Mouse (Mus musculus) CH12.LX (cell line): ENCODE data around the gene Olfr1110. TPM values are rescaled to one million over a fixed set of nuclear protein-coding genes. Genes with fewer than 3 reads are reported as not detected.
"Not testable (repeated sequence)": the region's sequence is repeated elsewhere in the genome, so short reads cannot be mapped to it uniquely, and the experiment has no call there.

ENCODE experiments used
- DNase-seq: peaks from one replicate; pipeline ENCODE4 v3.0.0-alpha.2; 2013; ENCODE audit errors: extremely low read depth
- H3K27ac ChIP-seq: 2 replicates; pipeline ENCODE4 v1.5.1; 2012; ENCODE audit warnings: low read depth, mild to moderate bottlenecking, control low read depth, moderate library complexity; ENCODE audit not compliant: insufficient read depth
- H3K27me3 ChIP-seq: replicated peaks from 2 replicates; pipeline ENCODE3; 2012; ENCODE audit warnings: inconsistent platforms
- H3K36me3 ChIP-seq, 2 experiments: replicated peaks in 1 of 2; 2 replicates each; pipeline versions ENCODE3 to v1.6.1; 2012; ENCODE audit warnings: inconsistent platforms in 1 of 2, low read length in 1 of 2, mild to moderate bottlenecking in 1 of 2, mixed read lengths in 1 of 2, moderate library complexity in 1 of 2; ENCODE audit not compliant: control insufficient read depth in 1 of 2, insufficient read depth in 1 of 2
- H3K4me1 ChIP-seq, 2 experiments: 2 replicates each; pipeline ENCODE4 v1.6.1; 2012; ENCODE audit warnings: inconsistent platforms in 1 of 2, moderate library complexity in 1 of 2; ENCODE audit not compliant: insufficient read depth in 2 of 2, control insufficient read depth in 1 of 2
- H3K4me2 ChIP-seq: 2 replicates; pipeline ENCODE4 v1.6.1; 2012; ENCODE audit warnings: low read depth, mild to moderate bottlenecking, control low read depth; ENCODE audit not compliant: poor library complexity, insufficient read depth, severe bottlenecking
- H3K4me3 ChIP-seq, 3 experiments: fragments of 150-350 bp in 1 of 3; sonication (generic) in 1 of 3; replicated peaks in 1 of 3; 2 replicates each; pipeline versions ENCODE3 to v1.5.1; 2011 to 2012; ENCODE audit warnings: low read depth in 2 of 3, low read length in 2 of 3, mild to moderate bottlenecking in 2 of 3, moderate library complexity in 2 of 3, control low read depth in 1 of 3, improper control_type of control experiment in 1 of 3, inconsistent platforms in 1 of 3, mixed read lengths in 1 of 3; ENCODE audit not compliant: poor library complexity in 1 of 3
- H3K79me2 ChIP-seq: replicated peaks from 2 replicates; pipeline ENCODE4 v1.6.1; 2012; ENCODE audit warnings: mild to moderate bottlenecking, moderate library complexity; ENCODE audit not compliant: control insufficient read depth, poor library complexity, insufficient read depth, severe bottlenecking; ENCODE audit errors: extremely low read depth
- H3K9ac ChIP-seq: 2 replicates; pipeline ENCODE4 v1.6.1; 2012; ENCODE audit warnings: low read depth, mild to moderate bottlenecking, control low read depth, moderate library complexity; ENCODE audit not compliant: insufficient read depth
- H3K9me3 ChIP-seq: replicated peaks from 2 replicates; pipeline ENCODE3; 2012; ENCODE audit warnings: low read length, inconsistent platforms, mixed read lengths
- BHLHE40 ChIP-seq: IDR thresholded peaks from 2 replicates; pipeline ENCODE4 v1.6.1; 2011; ENCODE audit warnings: mild to moderate bottlenecking, low read depth, low read length, improper control_type of control experiment
- CHD1 ChIP-seq: IDR thresholded peaks from 2 replicates; pipeline ENCODE4 v1.6.1; 2012; ENCODE audit warnings: low read depth, low read length, improper control_type of control experiment, inconsistent platforms
- CHD2 ChIP-seq: IDR thresholded peaks from 2 replicates; pipeline ENCODE4 v1.6.1; 2011; ENCODE audit warnings: low read length, improper control_type of control experiment
- CTCF ChIP-seq, 2 experiments: IDR thresholded peaks in 1 of 2; conservative IDR thresholded peaks in 1 of 2; 2 replicates each; pipeline ENCODE4 v1.5.1; 2011 to 2012; ENCODE audit warnings: low read depth in 2 of 2, low read length in 2 of 2, improper control_type of control experiment in 1 of 2, inconsistent platforms in 1 of 2, mild to moderate bottlenecking in 1 of 2, moderate library complexity in 1 of 2
- E2F4 ChIP-seq: IDR thresholded peaks from 2 replicates; pipeline ENCODE4 v1.6.1; 2011; ENCODE audit warnings: low read depth, low read length, improper control_type of control experiment; ENCODE audit not compliant: insufficient replicate concordance
- ELF1 ChIP-seq: IDR thresholded peaks from 2 replicates; pipeline ENCODE4 v1.6.1; 2014; ENCODE audit warnings: low read depth, mild to moderate bottlenecking, inconsistent platforms, low read length, improper control_type of control experiment
- ETS1 ChIP-seq: conservative IDR thresholded peaks from 2 replicates; pipeline ENCODE4 v1.6.1; 2012; ENCODE audit warnings: low read depth, mild to moderate bottlenecking, inconsistent platforms, low read length, improper control_type of control experiment, moderate library complexity
- GABPA ChIP-seq: IDR thresholded peaks from 2 replicates; pipeline ENCODE4 v1.6.1; 2012; ENCODE audit warnings: low read depth, low read length, improper control_type of control experiment, inconsistent platforms; ENCODE audit not compliant: insufficient replicate concordance
- IRF4 ChIP-seq: IDR thresholded peaks from 2 replicates; pipeline ENCODE4 v1.6.1; 2014; ENCODE audit warnings: low read depth, mild to moderate bottlenecking, inconsistent platforms, low read length, improper control_type of control experiment
- MAFK ChIP-seq: IDR thresholded peaks from 2 replicates; pipeline ENCODE4 v1.6.1; 2011; ENCODE audit warnings: low read length, improper control_type of control experiment; ENCODE audit not compliant: insufficient replicate concordance
- MAX ChIP-seq: IDR thresholded peaks from 2 replicates; pipeline ENCODE4 v1.6.1; 2011; ENCODE audit warnings: low read length, improper control_type of control experiment
- MAZ ChIP-seq: IDR thresholded peaks from 2 replicates; pipeline ENCODE4 v1.6.1; 2012; ENCODE audit warnings: low read depth, mild to moderate bottlenecking, inconsistent platforms, low read length, improper control_type of control experiment, moderate library complexity
- MXI1 ChIP-seq: IDR thresholded peaks from 2 replicates; pipeline ENCODE4 v1.6.1; 2011; ENCODE audit warnings: mild to moderate bottlenecking, low read depth, low read length, improper control_type of control experiment
- MYC ChIP-seq: IDR thresholded peaks from 2 replicates; pipeline ENCODE4 v1.6.1; 2011; ENCODE audit warnings: low read depth, mild to moderate bottlenecking, improper control_type of control experiment, low read length
- NELFE ChIP-seq: IDR thresholded peaks from 2 replicates; pipeline ENCODE4 v1.6.1; 2011; ENCODE audit warnings: low read depth, low read length, improper control_type of control experiment
- NRF1 ChIP-seq: IDR thresholded peaks from 2 replicates; pipeline ENCODE4 v1.6.1; 2014; ENCODE audit warnings: low read depth, mild to moderate bottlenecking, inconsistent platforms, low read length, improper control_type of control experiment, moderate library complexity
- POLR2A ChIP-seq: IDR thresholded peaks from 2 replicates; pipeline ENCODE4 v1.6.1; 2011; ENCODE audit warnings: low read depth, mild to moderate bottlenecking, improper control_type of control experiment, low read length
- RAD21 ChIP-seq: IDR thresholded peaks from 2 replicates; pipeline ENCODE4 v1.6.1; 2011; ENCODE audit warnings: low read depth, mild to moderate bottlenecking, low read length, improper control_type of control experiment, moderate library complexity
- RCOR1 ChIP-seq: conservative IDR thresholded peaks from 2 replicates; pipeline ENCODE4 v1.6.1; 2012; ENCODE audit warnings: low read depth, mild to moderate bottlenecking, inconsistent platforms, low read length, improper control_type of control experiment
- SIN3A ChIP-seq: IDR thresholded peaks from 2 replicates; pipeline ENCODE4 v1.6.1; 2012; ENCODE audit warnings: low read length, improper control_type of control experiment, inconsistent platforms
- USF2 ChIP-seq: conservative IDR thresholded peaks from 2 replicates; pipeline ENCODE4 v1.6.1; 2011; ENCODE audit warnings: low read depth, low read length, improper control_type of control experiment
- ZC3H11A ChIP-seq: IDR thresholded peaks from 2 replicates; pipeline ENCODE4 v1.6.1; 2012; ENCODE audit warnings: low read depth, mild to moderate bottlenecking, inconsistent platforms, low read length, improper control_type of control experiment
- ZKSCAN1 ChIP-seq: IDR thresholded peaks from 2 replicates; pipeline ENCODE4 v1.6.1; 2012; ENCODE audit warnings: low read depth, inconsistent platforms, low read length, improper control_type of control experiment, borderline replicate concordance
- ZMIZ1 ChIP-seq: IDR thresholded peaks from 2 replicates; pipeline ENCODE4 v1.6.1; 2012; ENCODE audit warnings: low read depth, mild to moderate bottlenecking, inconsistent platforms, low read length, improper control_type of control experiment
- ZNF384 ChIP-seq: IDR thresholded peaks from 2 replicates; pipeline ENCODE4 v1.6.1; 2012; ENCODE audit warnings: low read depth, low read length, improper control_type of control experiment, inconsistent platforms
- dilution Hi-C: fragments of 300-500 bp; cut with MboI; formaldehyde crosslinking; loops from 2 replicates; pipeline ENCODE4 v1.14.3; 2020; ENCODE audit warnings: low sequenced_read_pairs; ENCODE audit not compliant: extremely low pct_unique_long_range_greater_than_20kb, extremely low pct_ligation_motif_present
- in situ Hi-C: fragments of 300-500 bp; cut with MboI; formaldehyde crosslinking; loops from 3 replicates; pipeline ENCODE4 v1.14.3; 2019; ENCODE audit warnings: low sequenced_read_pairs, low pct_ligation_motif_present, low pct_unique_long_range_greater_than_20kb, mixed read lengths
- polyA plus RNA-seq: library from polyadenylated mRNA; unstranded; fragments of >175 nt; gene quantifications from 2 replicates; pipeline ENCODE4 v1.2.1, GENCODE M21; 2012; ENCODE audit warnings: low read depth; ENCODE audit not compliant: insufficient read length
- total RNA-seq, 2 experiments: library from RNA; depleted of rRNA; stranded (reverse); fragments of 300-350 nt in 1 of 2; fragments of >200 nt in 1 of 2; gene quantifications; 2 replicates each; pipeline ENCODE4 v1.2.3; 2012 to 2014

Olfr1110 gene
- total RNA-seq (2012; rRNA removed), result not detected in 2 replicates
- total RNA-seq (2014; rRNA removed), result not detected in 2 replicates
- polyA plus RNA-seq, result not detected in 2 replicates

GRCm38 (mm10) chr2:87140200-87140599 is at the start of gene Olfr1110:
TSS of gene Olfr1110 (minus strand) at chr2:87140300.
- no peak for DNase-seq
- Histone ChIP-seq H3K4me2 (no peak within 1 kb of the TSS), H3K9ac (no peak within 1 kb of the TSS), H3K4me1 (no peaks in the 10 kb centered on the region), H3K79me2 (no peaks in the 10 kb centered on the region), H3K27me3 (no peaks in the 10 kb centered on the region), H3K27ac (no peak within 1 kb of the TSS), H3K4me3 (no peak within 1 kb of the TSS)
- in situ Hi-C loops, result no loop called here
- no peak for TF ChIP-seq NELFE
- no peak for TF ChIP-seq ZKSCAN1
- TF ChIP-seq ELF1, result no peak
- no peak for TF ChIP-seq RAD21
- no peak for TF ChIP-seq CHD2
- TF ChIP-seq ZNF384, result no peak
- TF ChIP-seq SIN3A, result no peak
- TF ChIP-seq CTCF (conservative IDR thresholded peaks at IDR 0.05 in 1 of 2, IDR thresholded peaks at IDR 0.05 in 1 of 2; ENCODE audit: low read depth in 2 of 2, low read length in 2 of 2), result no peak
- no peak for TF ChIP-seq ZC3H11A
- no peak for TF ChIP-seq ETS1
- TF ChIP-seq RCOR1, result no peak
- TF ChIP-seq CHD1, result no peak
- no peak for TF ChIP-seq ZMIZ1
- no peak for TF ChIP-seq BHLHE40
- TF ChIP-seq MXI1, result no peak
- no peak for TF ChIP-seq IRF4
- no peak for TF ChIP-seq MAFK
- TF ChIP-seq GABPA, result no peak
- TF ChIP-seq NRF1, result no peak
- no peak for TF ChIP-seq E2F4
- TF ChIP-seq, all 38 proteins: peak for 0
- dilution Hi-C loops, result no loop called here
- peaks cover 7% of the 10 kb centered on the region for H3K9me3 ChIP-seq
- H3K36me3 ChIP-seq, result no peaks in the 10 kb centered on the region

GRCm38 (mm10) chr2:87187498-87187897 is 47.4 kb upstream of the Olfr1110 start, which contains the start of gene Olfr1112:
TSS of gene Olfr1112 (plus strand) at chr2:87187798.
- dilution Hi-C loops (no loop called here), in situ Hi-C loops (no loop called here)
- no peak within 1 kb of the TSS for H3K4me2 ChIP-seq
- H3K36me3 ChIP-seq, result no peaks in the 10 kb centered on the region
- DNase-seq, result no peak
- H3K9ac ChIP-seq, result no peak within 1 kb of the TSS
- no peak within 1 kb of the TSS for H3K27ac ChIP-seq
- H3K4me1 ChIP-seq, result no peaks in the 10 kb centered on the region
- no peak for TF ChIP-seq MYC
- TF ChIP-seq NELFE, result no peak
- TF ChIP-seq USF2, result no peak
- no peak for TF ChIP-seq POLR2A
- no peak for TF ChIP-seq RCOR1
- TF ChIP-seq MAZ, result no peak
- no peak for TF ChIP-seq ELF1
- TF ChIP-seq ZMIZ1, result no peak
- TF ChIP-seq MAX, result no peak
- no peak for TF ChIP-seq ZNF384
- H3K4me3 ChIP-seq, result no peak within 1 kb of the TSS
- no peaks in the 10 kb centered on the region for H3K79me2 ChIP-seq
- no peaks in the 10 kb centered on the region for H3K27me3 ChIP-seq
- peaks cover 8% of the 10 kb centered on the region for H3K9me3 ChIP-seq

- H3K4me3 ChIP-seq, in situ Hi-C loops, H3K27ac ChIP-seq, H3K4me1 ChIP-seq, H3K79me2 ChIP-seq, H3K27me3 ChIP-seq, H3K9ac ChIP-seq, H3K4me2 ChIP-seq, dilution Hi-C loops, DNase-seq, H3K36me3 ChIP-seq: not testable (repeated sequence)
- H3K9me3 ChIP-seq, result peaks cover 27% of the 10 kb centered on the region
Observed at GRCm38 (mm10) chr2:87167731-87168130, 27.6 kb upstream of the Olfr1110 start.
